Mouse (Mus musculus) adrenal gland, postnatal 25 days (tissue): ENCODE measurements at regions not wholly inside any gene's neighbourhood (a gene's known extent, or its start where the extent isn't known, plus 50 kb on each side); places are given as distances from the start of the nearest gene placed in this dataset.

Experiments
- DNase-seq: peaks from one replicate; pipeline ENCODE4 v3.0.0; 2021; ENCODE audit warnings: mixed read lengths

DNA sequence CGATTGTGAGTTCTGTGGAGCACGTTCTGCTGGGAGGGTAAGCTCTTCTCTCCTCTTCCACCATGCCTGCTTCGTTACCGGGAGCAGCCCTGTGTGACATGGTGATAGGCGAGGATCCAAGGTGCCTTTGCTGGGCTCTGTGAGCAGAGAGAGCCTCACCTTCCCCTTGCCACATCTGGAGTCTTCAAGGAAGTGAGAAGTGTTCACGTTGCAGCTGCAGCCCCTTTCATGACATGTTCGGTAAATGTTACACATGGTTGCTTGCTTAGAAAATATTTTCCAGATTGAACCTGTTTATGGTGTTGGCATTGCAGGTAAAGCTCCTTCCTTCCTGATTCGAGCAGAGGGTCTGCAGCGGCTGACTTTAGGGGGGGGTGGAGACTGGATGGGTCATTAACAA lies 244.0 kb downstream of the Ttll7 start:
- DNase-seq = no peak

DNA sequence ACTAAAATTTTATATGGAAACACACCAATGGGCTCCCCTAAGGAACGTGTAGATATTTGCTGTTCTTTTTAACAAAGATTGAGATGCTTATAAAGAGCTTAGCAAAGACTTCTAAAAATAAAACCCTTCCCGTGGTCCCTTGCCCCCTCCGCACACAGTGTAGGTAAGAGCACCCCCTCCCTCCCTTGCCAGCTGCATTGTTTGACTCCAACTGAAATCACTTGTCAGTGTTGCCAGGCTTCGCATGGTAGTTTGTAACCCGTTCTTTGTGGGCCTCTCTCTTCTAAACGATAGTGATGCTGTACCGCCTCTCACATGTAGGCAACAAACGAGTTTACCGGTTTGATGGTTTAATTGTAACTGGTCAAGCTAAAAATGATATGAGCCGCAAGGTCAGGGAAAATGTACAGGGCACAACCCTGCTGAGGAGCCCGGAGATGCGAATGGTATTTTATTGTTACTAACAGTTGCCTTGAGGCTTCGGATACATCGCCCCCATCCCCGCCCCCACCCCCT lies 246.0 kb downstream of the Ttll7 start:
- DNase-seq = no peak

DNA sequence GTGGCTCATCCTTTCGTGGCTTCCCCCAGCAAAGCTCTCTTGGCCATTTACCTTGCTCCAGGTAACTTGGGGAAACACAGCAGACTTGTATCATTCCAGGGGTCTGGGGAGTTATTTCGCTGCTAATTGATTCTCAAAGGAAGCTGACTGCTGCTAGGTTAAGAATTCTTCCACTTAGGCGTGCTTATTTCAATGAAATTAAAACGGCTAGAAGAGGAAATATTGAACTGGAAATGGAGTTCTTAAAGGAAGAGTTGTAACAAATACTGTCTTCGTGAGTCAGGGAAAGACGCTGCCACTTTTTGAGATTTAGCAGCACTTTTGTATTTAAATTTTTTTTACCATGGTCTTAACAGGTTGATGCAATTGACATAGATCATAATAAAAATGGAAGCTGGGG lies 246.4 kb downstream of the Ttll7 start:
- no peak for DNase-seq

DNA sequence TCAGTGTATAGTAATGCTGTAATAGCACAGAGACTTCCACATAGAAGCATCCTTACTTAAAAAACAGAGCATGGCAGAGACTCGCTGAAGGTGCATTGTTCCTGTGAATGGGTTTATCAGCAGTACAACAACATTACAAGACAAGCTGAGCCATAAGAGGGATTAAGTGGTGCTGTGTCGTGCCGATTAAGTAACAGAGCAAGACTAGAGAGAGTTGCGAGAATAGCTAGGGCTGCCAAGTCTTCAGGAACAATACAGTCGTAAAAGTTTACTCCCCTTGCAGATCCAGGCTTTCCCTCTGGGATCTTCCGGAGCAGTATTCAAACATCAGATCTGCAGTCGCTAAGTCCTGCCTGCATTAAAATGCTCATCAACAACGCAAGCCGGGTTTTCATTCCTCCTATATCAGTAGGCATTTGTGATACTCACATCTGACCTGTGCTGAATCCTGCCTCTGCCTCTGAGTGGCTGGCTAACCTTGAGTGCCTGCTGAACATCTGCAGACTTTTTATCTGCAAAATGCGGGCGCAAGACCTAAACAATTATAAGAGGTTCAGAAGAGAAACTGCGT lies 247.1 kb downstream of the Ttll7 start:
- DNase-seq = no peak

DNA sequence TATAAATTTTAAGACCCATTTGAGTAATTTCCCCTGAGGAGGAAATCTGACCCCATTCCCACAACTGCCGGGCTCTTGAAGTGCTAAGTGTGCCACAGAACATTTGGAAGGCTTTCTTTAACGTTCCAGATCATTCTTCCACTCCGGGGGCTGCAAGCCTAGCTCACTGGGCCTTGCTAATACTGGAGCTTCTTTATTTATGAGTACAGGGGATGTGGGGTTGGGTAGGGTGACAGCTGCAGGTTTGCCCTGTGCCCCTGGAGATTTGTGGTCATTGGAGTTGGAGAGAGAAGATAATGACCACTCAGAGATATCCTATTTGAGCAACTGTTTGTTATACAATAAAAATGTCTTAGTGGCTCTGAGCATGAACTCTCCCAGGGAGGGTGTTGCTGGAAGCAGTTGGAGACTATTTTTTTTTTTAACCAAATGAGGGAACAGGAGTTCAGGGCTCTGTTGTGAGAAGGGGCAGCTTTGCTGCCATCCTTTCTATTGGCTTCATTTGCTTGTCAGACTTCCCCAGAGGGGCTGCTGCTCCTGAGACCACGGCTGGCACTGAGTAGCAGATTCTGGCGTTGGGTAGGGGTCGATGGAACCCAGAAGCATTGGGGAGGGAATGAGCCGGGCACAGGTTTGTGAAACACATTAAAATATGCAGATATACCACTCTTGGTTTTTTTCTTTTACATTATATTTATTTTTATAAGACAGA lies 249.0 kb downstream of the Ttll7 start:
- DNase-seq = no peak

DNA sequence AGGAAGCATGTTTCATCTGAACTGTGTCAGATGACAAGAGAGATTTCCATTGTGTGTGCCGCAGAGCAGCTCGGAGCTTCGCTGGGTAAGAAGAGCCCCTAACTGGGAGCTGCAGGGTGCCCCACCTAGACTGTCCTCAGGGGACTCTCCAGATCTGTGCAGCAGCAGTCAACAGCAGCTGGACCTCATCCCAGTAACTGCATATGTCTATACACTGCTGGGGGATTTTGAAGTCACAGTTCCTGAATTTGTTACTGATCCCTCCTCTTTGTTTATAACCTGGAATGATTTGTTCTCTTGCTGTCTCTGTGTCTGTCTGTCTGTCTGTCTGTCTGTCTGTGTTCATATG lies 249.6 kb downstream of the Ttll7 start:
- no peak for DNase-seq

DNA sequence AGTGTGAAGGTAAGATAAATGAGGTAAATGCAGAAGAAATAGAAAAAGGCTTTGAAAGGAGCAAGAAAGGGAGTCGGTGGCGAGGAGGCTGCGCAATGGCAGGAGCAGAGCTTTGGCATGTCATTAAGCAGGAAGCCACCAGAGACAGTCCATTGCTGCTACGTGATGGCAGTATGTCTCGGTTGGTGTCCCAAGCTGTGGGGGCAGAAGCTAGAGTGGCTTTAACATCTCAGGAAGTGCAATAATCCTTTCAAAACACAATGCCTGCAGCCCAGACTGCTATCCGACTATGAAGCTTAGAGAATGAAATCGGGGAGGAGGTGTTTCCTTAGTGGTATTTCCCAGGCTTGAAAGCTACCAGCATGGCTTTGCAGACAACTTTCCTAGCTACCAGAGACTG lies 251.3 kb downstream of the Ttll7 start:
- no peak for DNase-seq

DNA sequence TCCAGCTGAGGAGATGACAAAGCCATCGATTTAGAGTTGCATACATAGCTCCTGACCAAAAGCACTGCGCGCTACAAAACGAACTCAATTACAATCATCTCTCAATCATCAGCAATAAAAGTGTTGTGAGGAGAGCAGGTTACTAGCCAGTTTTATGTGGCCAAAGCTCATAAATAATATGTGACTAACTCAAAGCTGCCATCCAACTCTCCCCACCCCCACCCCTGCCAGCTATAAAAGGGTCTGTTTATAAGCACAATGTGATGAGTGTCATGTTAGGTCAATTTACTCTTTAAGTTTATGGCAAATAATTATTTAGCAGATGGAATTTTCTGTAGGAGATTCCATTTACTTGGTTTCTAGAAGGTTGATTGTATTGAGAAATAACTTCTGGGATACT lies 265.4 kb downstream of the Ttll7 start:
- DNase-seq = no peak

DNA sequence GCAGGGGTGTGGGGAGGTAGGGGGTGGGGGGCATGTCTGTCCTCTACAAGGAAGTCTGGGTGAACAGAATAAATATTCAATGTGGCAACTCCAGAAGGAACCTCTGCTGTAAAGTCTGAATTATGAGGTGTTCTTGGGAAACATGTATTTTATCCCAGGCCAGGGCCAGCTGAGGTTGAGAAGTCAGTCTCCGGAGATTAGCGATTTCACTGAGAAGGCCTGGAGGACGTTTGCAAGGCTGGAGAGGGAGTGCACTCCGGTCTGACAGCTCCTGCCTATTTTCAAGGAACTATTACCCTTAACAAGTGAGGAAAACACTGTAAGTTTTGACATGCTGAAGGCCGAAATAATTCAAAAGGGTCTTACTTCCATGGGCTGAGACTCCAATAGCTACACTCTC lies 265.9 kb downstream of the Ttll7 start:
- DNase-seq = no peak

DNA sequence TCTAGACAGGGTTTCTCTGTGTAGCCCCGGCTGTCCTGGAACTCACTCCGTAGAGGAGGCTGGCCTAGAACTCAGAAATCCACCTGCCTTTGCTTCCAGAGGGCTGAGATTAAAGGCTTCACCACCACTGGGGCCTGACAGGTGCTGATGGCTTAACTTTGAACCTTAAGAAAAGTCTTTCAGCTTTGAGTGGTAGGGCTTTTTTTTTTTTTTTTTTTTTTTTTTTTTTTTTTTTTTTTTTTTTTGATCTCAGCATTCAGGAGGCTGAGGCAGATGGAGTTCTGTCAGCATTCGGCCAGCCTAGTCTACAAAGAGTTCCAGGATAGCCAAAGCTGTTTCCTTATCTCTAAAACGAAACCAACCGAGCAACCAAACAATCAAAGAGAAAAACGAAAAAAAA lies 266.5 kb downstream of the Ttll7 start:
- DNase-seq = no peak

DNA sequence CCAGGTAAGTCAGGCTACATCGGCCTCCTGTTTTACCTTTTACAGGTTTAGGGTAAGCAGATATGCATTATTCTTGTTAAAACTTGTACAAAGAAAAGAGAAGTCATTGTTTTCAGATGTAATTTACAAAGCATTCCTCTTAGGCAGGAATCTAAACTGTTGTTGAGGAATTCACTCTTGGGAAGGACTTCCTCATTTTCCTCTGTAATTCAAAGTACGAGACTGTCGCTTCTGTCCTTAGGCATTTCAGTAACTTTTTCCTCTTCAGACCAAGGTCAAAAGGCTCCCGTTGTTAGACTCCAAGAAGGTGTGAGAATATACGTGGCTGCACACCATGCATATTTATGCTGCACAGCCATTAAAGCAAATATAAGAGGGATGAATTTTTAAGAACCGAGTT lies 269.7 kb downstream of the Ttll7 start:
- no peak for DNase-seq

DNA sequence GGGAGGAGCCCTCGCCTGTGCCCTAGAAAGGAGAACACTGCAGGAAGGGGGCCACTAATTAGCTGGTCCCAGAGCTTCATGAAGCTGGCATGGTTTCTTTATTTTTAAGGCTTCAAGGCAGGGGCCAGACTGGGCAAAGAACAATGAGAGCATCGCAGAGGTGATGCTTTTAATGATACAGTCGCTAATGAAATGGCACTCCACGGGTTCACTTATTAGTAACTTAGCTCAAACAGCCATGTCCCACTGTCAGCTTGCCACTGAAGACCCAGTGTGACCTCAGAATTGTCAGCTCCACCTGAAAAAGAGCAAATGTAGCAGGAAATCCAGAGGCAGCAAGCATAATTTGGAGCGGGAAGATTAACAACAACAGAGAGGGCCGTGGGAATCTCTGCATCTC lies 275.6 kb downstream of the Ttll7 start:
- no peak for DNase-seq

DNA sequence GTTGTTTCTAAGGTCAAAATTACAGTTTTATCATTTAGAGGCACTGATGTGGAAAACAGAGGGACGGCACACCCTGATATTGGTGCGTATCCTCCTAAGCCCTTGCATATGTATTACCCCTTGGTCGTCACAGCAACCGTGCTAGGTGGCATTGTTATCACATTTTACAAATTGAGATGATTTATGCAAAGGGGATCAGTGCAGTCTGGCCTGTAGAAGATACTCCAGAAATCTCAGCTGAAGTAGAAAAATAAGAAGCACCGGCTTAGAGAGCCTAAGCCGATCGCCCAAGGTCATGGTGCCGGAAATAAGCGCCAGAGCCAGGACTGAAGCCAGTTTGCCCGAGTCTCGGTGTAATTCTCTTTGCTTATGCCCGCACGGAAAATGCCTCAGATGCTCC lies 280.7 kb downstream of the Ttll7 start:
- DNase-seq = peak; percentile 5

DNA sequence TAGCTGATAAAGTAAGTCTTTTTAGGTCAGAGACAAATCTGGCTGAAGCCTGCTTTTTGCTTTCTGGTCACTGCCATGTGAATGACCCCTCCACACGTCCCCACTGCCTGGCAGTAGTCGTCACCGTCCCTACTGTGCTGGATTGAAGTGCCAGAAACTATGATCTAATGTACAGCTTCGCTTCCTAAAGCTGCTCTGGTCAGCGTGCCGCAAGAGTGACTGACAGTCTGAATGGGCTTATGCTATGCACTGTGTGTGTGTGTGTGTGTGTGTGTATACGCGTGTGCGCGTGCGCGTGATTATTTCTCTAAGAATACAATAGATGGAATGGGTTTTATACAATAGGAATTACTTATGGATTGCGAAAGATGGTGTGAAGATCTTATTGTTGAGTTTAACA lies 281.2 kb downstream of the Ttll7 start:
- DNase-seq = no peak

DNA sequence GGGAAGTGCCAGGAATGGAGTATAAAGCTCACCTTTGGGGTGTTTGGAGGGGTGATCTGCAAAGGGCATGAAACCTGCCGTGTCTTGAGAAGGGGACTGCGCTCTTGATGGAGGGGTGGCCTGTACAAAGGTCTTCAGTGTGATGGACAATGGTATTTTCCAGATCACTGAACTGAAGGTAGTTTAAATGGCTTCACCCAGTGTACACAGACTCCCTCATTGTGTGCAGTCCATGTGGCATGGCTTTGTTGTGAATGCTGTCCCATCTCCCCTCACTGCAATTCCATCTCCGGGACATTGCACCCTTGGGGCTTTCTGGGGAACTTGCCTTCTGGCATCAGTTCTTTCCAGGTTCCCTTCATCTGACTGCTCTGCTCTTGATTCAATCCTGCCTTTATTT lies 288.2 kb downstream of the Ttll7 start:
- no peak for DNase-seq

DNA sequence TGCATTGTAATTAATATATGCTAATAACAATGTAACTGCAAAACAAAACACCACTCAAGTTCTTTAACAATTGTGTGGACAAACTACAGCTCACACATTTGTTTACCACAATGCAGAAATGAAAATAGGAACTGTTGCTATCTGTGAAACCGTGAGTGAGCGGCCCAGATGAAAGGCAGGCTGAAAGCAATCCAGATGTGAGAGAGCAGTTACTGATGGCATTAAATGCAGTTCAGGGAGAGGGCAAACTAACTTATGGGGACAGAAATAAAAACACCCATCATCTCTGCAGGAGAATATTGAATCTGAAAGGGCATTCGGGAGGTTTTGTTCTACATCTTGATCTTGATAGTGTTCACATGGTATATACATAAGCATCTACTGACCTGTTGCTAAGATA lies 301.3 kb downstream of the Ttll7 start:
- DNase-seq = no peak

DNA sequence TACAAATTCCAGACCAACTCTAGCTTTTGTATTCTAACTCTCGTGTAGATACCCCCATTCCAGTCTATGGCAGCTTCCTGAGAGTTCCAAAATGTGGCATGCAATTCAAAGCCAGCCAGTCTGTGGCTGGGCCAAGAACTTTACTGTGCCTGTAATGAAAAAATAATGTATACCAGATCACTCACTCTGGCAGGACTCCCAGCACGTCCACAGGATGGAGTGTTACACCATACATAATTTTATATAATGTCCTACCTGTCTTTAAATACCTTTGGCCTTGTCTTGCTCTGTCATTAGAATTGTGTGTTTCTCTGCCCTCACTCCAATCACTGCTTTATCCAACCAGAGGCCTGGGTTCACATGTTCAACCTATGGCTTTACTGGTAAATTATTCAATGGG lies 301.8 kb downstream of the Ttll7 start:
- DNase-seq = no peak

DNA sequence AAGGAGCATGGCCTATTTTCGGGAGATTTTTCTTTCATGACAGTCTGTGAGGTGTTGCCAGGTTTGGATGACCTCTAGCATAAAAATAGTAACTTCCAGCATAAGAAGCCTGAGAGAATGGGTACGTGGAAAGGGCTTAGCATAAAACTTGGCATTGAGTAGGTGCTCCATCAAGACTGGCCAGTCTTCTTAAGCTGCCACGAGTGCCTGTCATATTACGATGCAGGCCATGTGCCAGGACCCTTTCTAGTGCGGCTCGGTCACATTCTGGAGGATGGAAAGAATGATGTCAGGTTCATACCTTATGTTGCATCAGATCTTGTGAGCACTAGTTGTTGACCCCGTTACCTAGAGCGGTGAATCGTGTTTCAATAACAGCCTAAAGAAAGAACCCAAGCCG lies 311.0 kb downstream of the Ttll7 start:
- DNase-seq = no peak

DNA sequence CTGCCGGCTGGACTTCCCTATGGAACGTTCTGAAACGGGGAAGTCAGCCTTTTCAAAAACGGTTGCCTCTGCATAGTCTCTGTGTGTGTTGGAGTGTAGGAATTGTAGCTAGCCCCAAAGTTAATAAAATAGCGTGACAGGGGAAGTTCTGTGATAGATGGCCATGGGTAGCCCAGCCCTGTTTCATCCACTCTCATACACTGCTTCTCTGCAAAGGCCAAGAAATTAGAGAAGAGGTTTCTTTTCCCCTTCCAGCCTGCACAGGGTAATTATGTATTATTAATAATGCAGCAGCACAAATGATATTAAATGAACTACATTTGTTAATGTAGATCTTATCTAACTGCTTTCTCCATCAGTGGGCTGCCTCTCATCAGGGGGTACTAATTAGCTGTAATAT lies 311.4 kb downstream of the Ttll7 start:
- no peak for DNase-seq

DNA sequence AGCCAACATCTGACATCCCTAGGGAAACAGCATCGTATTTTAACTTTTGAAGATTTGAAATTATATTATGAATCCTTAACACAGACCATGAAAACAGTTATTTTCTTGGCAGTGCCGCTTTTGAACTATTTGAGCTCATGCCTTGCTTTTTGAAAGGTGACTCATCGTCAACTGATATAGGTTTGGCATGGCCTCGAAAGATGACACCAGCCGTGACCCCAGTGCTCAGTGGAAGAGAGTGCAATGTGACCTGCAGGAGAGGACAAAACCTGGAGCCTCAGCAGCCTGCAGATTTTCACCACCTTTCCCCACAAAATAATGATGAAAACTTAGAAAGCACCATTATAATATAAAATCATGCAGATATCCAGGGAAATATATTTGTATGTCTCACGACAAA lies 312.8 kb downstream of the Ttll7 start:
- peak; percentile 55 for DNase-seq

DNA sequence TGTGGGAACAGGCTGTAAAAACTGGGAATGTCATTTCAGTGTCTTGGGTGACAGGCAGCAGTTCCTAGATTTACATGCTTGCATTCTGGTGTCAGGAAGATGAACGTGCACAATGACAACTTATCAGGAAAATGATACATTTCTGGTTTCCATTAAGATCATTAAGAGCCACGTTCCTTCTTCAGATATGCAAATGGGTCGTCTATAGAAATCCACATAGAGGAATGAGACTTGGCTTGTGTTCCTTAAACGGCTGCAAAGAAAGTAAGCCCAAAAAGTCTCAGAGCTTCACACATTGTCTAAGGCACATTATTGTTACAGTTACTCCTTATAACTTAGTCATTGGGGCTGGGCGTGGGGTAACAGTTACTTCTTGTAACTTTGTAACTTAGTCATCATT lies 314.4 kb downstream of the Ttll7 start:
- DNase-seq = no peak

DNA sequence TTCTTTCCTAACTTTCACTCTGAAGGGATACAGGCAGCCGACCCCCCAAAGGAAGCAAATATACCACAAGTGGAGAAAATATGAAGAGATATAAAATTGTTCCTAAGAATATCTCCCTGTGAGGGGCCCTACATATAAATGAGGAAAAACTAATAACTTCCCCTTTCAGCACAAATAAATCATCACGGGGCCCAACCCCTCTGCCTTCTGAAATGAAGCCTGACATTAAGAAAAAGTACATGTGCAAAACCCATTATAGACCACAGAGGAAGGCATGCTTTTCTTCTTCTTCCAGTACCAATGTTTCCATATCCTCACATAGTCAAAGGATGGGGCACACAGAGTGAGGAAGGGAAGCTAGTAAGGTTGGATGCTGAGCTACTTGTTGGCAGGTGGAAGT lies 317.0 kb downstream of the Ttll7 start:
- no peak for DNase-seq

DNA sequence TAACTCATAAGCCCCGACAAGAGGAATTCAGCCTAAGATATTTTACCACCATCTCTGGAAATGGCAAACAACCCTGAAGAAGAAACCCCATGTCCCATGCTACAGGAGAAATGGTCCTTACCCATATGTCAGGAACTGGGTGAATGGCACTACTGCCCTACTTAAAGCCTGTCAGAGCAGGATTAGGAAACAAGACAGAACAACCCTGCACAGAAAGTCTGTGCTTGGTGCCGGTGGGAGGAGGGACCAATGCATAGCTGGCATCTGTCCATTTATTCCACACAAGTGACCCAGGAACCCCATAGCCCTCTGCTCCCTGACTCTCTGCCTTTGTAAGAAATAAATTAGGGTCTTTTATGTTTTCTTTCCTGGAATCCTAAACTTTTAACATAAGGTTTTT lies 317.9 kb downstream of the Ttll7 start:
- no peak for DNase-seq

DNA sequence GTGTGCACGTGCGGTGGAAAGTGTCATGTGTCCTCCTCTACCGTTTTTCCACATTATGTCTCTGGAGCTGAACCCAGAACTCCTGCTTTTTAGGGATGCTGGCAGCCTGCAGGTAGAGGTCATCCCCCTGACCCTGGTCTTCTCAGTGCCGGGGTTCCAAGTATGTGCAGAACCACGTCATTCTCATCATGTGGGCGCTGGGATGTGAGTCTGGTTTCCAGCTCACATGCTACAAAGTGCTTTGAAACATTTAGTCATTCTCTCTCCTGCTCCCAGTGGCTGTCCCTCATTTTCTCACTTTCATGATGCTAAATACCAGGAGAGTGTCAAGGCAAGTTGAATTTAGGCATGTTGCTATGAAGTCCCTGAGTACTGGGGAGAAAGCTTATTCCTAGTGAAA lies 326.6 kb downstream of the Ttll7 start:
- DNase-seq = no peak

DNA sequence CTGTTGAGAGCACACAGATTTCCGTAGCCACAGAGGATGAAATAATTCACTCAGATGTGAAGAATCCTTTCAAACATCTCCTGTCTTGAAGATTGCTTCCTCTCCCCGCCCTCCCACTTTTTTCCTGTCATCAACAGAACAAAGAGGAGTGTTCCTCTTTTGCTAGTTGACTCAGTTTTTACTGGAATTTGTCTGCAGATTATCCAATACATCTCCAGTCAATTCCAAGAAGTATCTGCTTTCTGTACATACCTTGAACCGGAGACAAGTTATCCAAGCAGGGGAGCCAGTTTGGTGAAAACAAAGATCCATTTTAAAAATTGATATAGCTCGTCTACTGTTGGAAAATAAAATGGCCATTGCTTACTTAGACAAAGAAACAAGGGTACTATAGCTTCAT lies 328.5 kb downstream of the Ttll7 start:
- no peak for DNase-seq
